Mouse (Mus musculus): Measurements from ENCODE around the gene Lpin2.

The Lpin2 gene

DNA sequence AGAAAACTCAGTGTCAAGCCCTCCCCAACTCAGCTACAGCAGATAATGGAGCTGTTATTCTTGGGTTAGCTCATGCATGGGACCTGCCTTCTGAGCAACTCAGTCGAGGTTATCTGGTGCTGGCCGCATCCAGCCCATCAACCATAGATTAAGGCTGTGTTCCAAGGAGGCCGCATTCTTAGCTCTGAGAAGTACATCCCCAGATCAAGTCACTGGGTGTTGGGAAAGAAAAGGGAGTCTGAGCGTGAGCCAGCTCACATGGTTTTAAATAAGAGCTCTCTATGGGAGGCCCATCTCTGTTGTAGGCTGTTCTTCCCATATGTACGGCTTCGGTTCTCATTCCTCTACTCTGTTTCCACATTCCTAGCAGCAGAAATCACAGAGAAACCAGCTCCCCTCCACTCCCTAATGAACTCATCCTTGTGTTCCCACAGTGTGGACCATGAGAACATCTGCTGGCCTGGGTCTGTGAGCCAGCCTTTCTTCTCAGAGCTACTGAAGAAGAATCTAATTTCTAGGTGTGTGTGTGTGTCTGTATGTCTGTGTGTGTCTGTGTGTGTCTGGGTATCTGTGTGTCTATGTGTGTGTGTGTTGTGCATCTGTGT is 107.3 kb downstream of the Lpin2 start:
- ATAC-seq (ENCODE audit: insufficient number of reproducible peaks, low FRiP score, low TSS enrichment): no peak

GRCm38 (mm10) chr17:71290486-71291410 is 108.4 kb downstream of the Lpin2 start:
- no peak for ATAC-seq (ENCODE audit: insufficient number of reproducible peaks, low FRiP score, low TSS enrichment)

DNA sequence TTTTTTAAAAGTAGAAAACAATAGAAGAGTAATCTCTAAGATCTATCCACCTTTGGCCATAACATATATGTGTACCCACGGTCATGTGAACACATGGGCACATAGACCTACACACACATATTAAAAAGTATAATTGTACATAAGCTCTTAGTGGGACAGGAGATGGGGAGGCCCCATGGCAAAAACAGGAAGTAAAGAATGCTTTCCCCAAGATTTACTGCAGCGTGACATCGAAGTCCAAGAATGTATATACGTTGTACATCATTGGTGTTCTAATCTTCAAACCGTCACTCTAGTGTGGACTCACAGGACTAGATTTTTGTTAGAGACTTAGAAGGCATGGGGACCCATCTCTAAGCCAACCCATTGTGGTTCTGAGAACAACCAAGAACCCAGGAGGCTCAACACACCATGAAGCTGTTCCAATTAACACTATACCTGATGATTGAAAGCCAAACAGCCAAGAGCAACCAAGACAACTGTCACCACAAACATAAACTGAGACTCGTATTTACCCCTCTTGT is 109.6 kb downstream of the Lpin2 start:
- ATAC-seq (ENCODE audit: insufficient number of reproducible peaks, low FRiP score, low TSS enrichment): no peak

- ATAC-seq (ENCODE audit: insufficient number of reproducible peaks, low FRiP score, low TSS enrichment): no peak
Measured at GRCm38 (mm10) chr17:71292897-71293296, 110.5 kb downstream of the Lpin2 start.

- no peak for ATAC-seq (ENCODE audit: insufficient number of reproducible peaks, low FRiP score, low TSS enrichment)
Measured at GRCm38 (mm10) chr17:71294570-71294969, 112.2 kb downstream of the Lpin2 start.

Measured in cerebellum, adult (tissue).